ENCODE assay signal across 8 mouse cellular contexts in genomic region chr4:43038567-43039495, GRCm38 (mm10). TPM values are rescaled to one million over a fixed set of nuclear protein-coding genes. Genes with fewer than 3 reads are reported as not detected.
A peak's percentile ranks its signal among the peaks of the same experiment; 100 is the strongest.
DNase-seq lines count a peak whose midpoint lies in the region; ATAC-seq lines count a peak whose summit lies in the region.

No protein-coding gene starts in this region.

- peaks cover 53% of the 10 kb centered on the region for H3K4me1 ChIP-seq in forebrain, embryonic 10.5 days
- H3K4me1 ChIP-seq in hindbrain, embryonic 13.5 days (replicated peaks), result peaks cover 48% of the 10 kb centered on the region
- H3K4me1 ChIP-seq in limb, embryonic 10.5 days, result peaks cover 26% of the 10 kb centered on the region
- H3K4me1 ChIP-seq in midbrain, embryonic 14.5 days (ENCODE audit: control insufficient read depth, insufficient read depth, low read length), result peaks cover 41% of the 10 kb centered on the region

- H3K27ac ChIP-seq in forebrain, embryonic 10.5 days, result peak overlapping the region; percentile 87
- H3K27ac ChIP-seq in hindbrain, embryonic 13.5 days, result peak overlapping the region; percentile 89
- no peak overlapping the region for H3K27ac ChIP-seq in limb, embryonic 10.5 days
- H3K27ac ChIP-seq in midbrain, embryonic 14.5 days (replicated peaks; ENCODE audit: low read depth, low read length), result peak overlapping the region; percentile 78; the same call in 1 of the 2 replicates

- peak overlapping the region; percentile 95 for H3K4me2 ChIP-seq in hindbrain, embryonic 13.5 days
- peak overlapping the region; percentile 85 for H3K4me2 ChIP-seq in midbrain, embryonic 14.5 days (ENCODE audit: low read length)

- 64% methylated on average over 15 of the region's 15 CpGs for WGBS in forebrain, embryonic 10.5 days
- 59% methylated on average over 15 of the region's 15 CpGs for WGBS in hindbrain, embryonic 13.5 days
- WGBS in limb, embryonic 10.5 days, result 60% methylated on average over 15 of the region's 15 CpGs
- WGBS in midbrain, embryonic 14.5 days, result 60% methylated on average over 15 of the region's 15 CpGs

- peak; percentile 41 for DNase-seq in cerebellum, adult 9-10 months
- no peak for DNase-seq in cerebellum, adult 18-20 months
- DNase-seq in NIH3T3 (ENCODE audit: low read depth), result peak; percentile 68
- DNase-seq in forebrain, embryonic 10.5 days (ENCODE audit: extremely low spot score, low spot score), result no peak
- no peak for DNase-seq in limb, embryonic 10.5 days (ENCODE audit: low spot score)
- DNase-seq in midbrain, embryonic 14.5 days, result peak; percentile 45
- DNase-seq in thymus, postnatal 14 days, result no peak

- H3K4me3 ChIP-seq in forebrain, embryonic 10.5 days, result peak overlapping the region; percentile 78
- H3K4me3 ChIP-seq in hindbrain, embryonic 13.5 days, result peak overlapping the region; percentile 81
- H3K4me3 ChIP-seq in limb, embryonic 10.5 days, result peak overlapping the region; percentile 72
- peak overlapping the region; percentile 61 for H3K4me3 ChIP-seq in midbrain, embryonic 14.5 days (replicated peaks; ENCODE audit: low read depth, low read length)

- ATAC-seq in hindbrain, embryonic 13.5 days (ENCODE audit: low FRiP score), result no peak
- no peak for ATAC-seq in midbrain, embryonic 14.5 days (ENCODE audit: low FRiP score, low TSS enrichment)

- no peaks in the 10 kb centered on the region for H3K9me3 ChIP-seq in forebrain, embryonic 10.5 days
- no peaks in the 10 kb centered on the region for H3K9me3 ChIP-seq in hindbrain, embryonic 13.5 days
- H3K9me3 ChIP-seq in limb, embryonic 10.5 days (replicated peaks), result no peaks in the 10 kb centered on the region
- no peaks in the 10 kb centered on the region for H3K9me3 ChIP-seq in midbrain, embryonic 14.5 days (ENCODE audit: control insufficient read depth, low read length)

- H3K36me3 ChIP-seq in forebrain, embryonic 10.5 days (replicated peaks), result peaks cover 33% of the 10 kb centered on the region
- peaks cover 31% of the 10 kb centered on the region for H3K36me3 ChIP-seq in hindbrain, embryonic 13.5 days
- H3K36me3 ChIP-seq in limb, embryonic 10.5 days, result peaks cover 21% of the 10 kb centered on the region
- H3K36me3 ChIP-seq in midbrain, embryonic 14.5 days (ENCODE audit: control insufficient read depth, insufficient read depth, low read length), result peaks cover 33% of the 10 kb centered on the region

- 0 out of 2 replicates have a peak, but pooled peaks cover 4% of the 10 kb centered on the region for H3K27me3 ChIP-seq in forebrain, embryonic 10.5 days (ENCODE audit: poor library complexity, severe bottlenecking)
- no peaks in the 10 kb centered on the region for H3K27me3 ChIP-seq in hindbrain, embryonic 13.5 days
- 0 out of 2 replicates have a peak, but pooled peaks cover 3% of the 10 kb centered on the region for H3K27me3 ChIP-seq in limb, embryonic 10.5 days (ENCODE audit: low read depth, poor library complexity, severe bottlenecking)
- no peaks in the 10 kb centered on the region for H3K27me3 ChIP-seq in midbrain, embryonic 14.5 days (ENCODE audit: control insufficient read depth, insufficient read depth, low read length)

- H3K9ac ChIP-seq in hindbrain, embryonic 13.5 days, result peak overlapping the region; percentile 92
- H3K9ac ChIP-seq in midbrain, embryonic 14.5 days (replicated peaks; ENCODE audit: low read length), result peak overlapping the region; percentile 77

RNA-seq across cellular contexts. Expression of gene Fam214b, which starts 7.2 kb away (rescaled TPM):
- 19.8 and 20.3 TPM in 2 replicates for polyA plus RNA-seq in forebrain, embryonic 10.5 days (2016; fragmentation: Nextera tagmentation; extraction: Ambion mirVana)
- 33.3 and 34.1 TPM in 2 replicates for polyA plus RNA-seq in hindbrain, embryonic 13.5 days (2015; fragmentation: Nextera tagmentation; extraction: Ambion mirVana)
- 6.6 and 8.5 TPM in 2 replicates for polyA plus RNA-seq in limb, embryonic 10.5 days (2016; fragmentation: Nextera tagmentation; extraction: Ambion mirVana)
- polyA plus RNA-seq in midbrain, embryonic 14.5 days (2014; fragmentation: Nextera tagmentation; extraction: Ambion mirVana), result 32.5 and 35.4 TPM in 2 replicates

RNA-seq across cellular contexts. Expression of gene Stoml2, which starts 7.3 kb away (rescaled TPM):
- polyA plus RNA-seq in forebrain, embryonic 10.5 days (2016; fragmentation: Nextera tagmentation; extraction: Ambion mirVana), result 496 and 515 TPM in 2 replicates
- 226 and 232 TPM in 2 replicates for polyA plus RNA-seq in hindbrain, embryonic 13.5 days (2015; fragmentation: Nextera tagmentation; extraction: Ambion mirVana)
- polyA plus RNA-seq in limb, embryonic 10.5 days (2016; fragmentation: Nextera tagmentation; extraction: Ambion mirVana), result 484 and 538 TPM in 2 replicates
- 219 and 222 TPM in 2 replicates for polyA plus RNA-seq in midbrain, embryonic 14.5 days (2014; fragmentation: Nextera tagmentation; extraction: Ambion mirVana)

RNA-seq across cellular contexts. Expression of gene Pigo, which starts 13.2 kb away (rescaled TPM):
- 22.2 and 24.4 TPM in 2 replicates for polyA plus RNA-seq in forebrain, embryonic 10.5 days (2016; fragmentation: Nextera tagmentation; extraction: Ambion mirVana)
- polyA plus RNA-seq in hindbrain, embryonic 13.5 days (2015; fragmentation: Nextera tagmentation; extraction: Ambion mirVana), result 27.4 and 27.5 TPM in 2 replicates
- 21.7 and 27.5 TPM in 2 replicates for polyA plus RNA-seq in limb, embryonic 10.5 days (2016; fragmentation: Nextera tagmentation; extraction: Ambion mirVana)
- polyA plus RNA-seq in midbrain, embryonic 14.5 days (2014; fragmentation: Nextera tagmentation; extraction: Ambion mirVana), result 23.3 and 26.4 TPM in 2 replicates

RNA-seq across cellular contexts. Expression of gene Unc13b, which starts 19.9 kb away (rescaled TPM):
- 10.7 and 11.6 TPM in 2 replicates for polyA plus RNA-seq in forebrain, embryonic 10.5 days (2016; fragmentation: Nextera tagmentation; extraction: Ambion mirVana)
- polyA plus RNA-seq in hindbrain, embryonic 13.5 days (2015; fragmentation: Nextera tagmentation; extraction: Ambion mirVana), result 18.6 and 19.7 TPM in 2 replicates
- polyA plus RNA-seq in limb, embryonic 10.5 days (2016; fragmentation: Nextera tagmentation; extraction: Ambion mirVana), result 0.92 and 2.1 TPM in 2 replicates
- 14.3 and 20.4 TPM in 2 replicates for polyA plus RNA-seq in midbrain, embryonic 14.5 days (2014; fragmentation: Nextera tagmentation; extraction: Ambion mirVana)

RNA-seq across cellular contexts. Expression of gene Fancg, which starts 28.5 kb away (rescaled TPM):
- 23.1 and 27.3 TPM in 2 replicates for polyA plus RNA-seq in forebrain, embryonic 10.5 days (2016; fragmentation: Nextera tagmentation; extraction: Ambion mirVana)
- 20.0 and 21.9 TPM in 2 replicates for polyA plus RNA-seq in hindbrain, embryonic 13.5 days (2015; fragmentation: Nextera tagmentation; extraction: Ambion mirVana)
- polyA plus RNA-seq in limb, embryonic 10.5 days (2016; fragmentation: Nextera tagmentation; extraction: Ambion mirVana), result 25.5 and 26.8 TPM in 2 replicates
- 17.4 and 20.4 TPM in 2 replicates for polyA plus RNA-seq in midbrain, embryonic 14.5 days (2014; fragmentation: Nextera tagmentation; extraction: Ambion mirVana)

Comparison
In these comparisons a context has a peak if more than half of its experiments do, and no peak if none do; other contexts are left out.
1. DNase-seq: peak in cerebellum, adult 9-10 months (single experiment), NIH3T3 (single experiment) and midbrain, embryonic 14.5 days (single experiment); none in cerebellum, adult 18-20 months (0 of 2), forebrain, embryonic 10.5 days (single experiment), limb, embryonic 10.5 days (single experiment) and thymus, postnatal 14 days (single experiment).
2. Peak in every context shown above with its lines, with median percentiles within 50 percentile points of each other: H3K4me3 ChIP-seq.